Mouse (Mus musculus) cerebellum, postnatal 4 days (tissue): ENCODE measurements at regions not wholly inside any gene's neighbourhood (a gene's known extent, or its start where the extent isn't known, plus 50 kb on each side); places are given as distances from the start of the nearest gene placed in this dataset.
A peak's percentile ranks its signal among the peaks of the same experiment; 100 is the strongest.

Experiments used
- DNase-seq, 2 experiments: peaks; one replicate each; pipeline ENCODE4 v3.0.0; 2022; ENCODE audit warnings: low spot score in 2 of 2, mixed read lengths in 1 of 2

DNA sequence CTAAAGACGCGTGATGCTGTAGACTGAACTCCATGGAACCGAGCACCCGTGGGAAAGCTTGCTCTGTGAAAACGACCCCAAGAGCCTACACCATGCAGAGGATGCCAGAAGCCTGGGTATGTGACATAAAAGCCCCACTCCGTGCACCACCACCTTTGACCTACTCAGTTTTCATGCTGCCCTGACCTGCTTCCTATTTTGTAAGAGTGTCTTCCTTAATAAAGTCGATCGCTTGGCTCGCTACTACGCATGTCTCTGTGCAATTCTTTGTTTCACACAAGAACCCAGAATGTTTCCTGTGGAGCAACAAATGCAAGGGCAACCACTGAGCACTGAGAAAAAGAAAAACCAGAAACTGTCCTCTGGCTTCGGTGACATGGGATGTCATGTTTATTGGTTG, 60.5 kb downstream of the Sec61b start:
- DNase-seq = no peak

DNA sequence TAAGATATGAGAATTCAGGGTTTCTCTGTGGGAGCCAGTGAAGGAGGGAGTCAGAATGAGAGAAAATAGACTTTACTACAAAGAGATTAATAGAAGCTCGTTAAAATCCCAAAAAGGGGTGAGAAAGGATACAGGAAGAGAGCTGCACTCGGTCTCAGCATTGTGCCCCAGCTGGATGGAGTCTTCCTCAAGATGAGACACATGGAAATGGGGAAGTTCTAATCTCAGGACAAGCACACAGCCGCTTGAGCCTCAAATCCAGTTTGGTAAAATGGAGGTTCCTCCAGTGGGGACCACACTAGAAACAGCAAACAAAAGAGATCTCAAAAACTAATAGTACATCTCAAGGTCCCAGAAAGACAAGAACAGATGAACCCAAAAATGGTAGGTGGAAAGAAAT, 93.2 kb downstream of the Sec61b start:
- DNase-seq = no peak

DNA sequence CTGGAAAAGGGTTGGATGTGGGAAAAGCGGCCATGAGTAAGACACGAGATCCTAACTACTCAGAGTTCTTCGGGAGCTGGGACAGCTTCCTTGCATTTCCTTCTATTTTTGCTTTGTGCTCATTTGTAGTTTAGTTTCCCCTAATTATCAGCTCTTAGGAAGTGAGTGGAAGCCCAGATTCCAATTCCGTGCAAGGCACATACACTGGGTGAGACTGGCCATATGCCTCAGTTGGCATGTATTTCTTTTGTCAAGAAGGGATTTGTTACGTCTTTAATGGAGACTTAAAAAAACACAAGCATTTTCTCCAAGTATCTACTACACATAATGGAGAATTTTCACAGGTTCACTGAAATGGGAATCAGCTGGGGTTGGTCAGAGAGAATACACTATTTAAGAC, 96.4 kb downstream of the Sec61b start:
- DNase-seq = no peak

DNA sequence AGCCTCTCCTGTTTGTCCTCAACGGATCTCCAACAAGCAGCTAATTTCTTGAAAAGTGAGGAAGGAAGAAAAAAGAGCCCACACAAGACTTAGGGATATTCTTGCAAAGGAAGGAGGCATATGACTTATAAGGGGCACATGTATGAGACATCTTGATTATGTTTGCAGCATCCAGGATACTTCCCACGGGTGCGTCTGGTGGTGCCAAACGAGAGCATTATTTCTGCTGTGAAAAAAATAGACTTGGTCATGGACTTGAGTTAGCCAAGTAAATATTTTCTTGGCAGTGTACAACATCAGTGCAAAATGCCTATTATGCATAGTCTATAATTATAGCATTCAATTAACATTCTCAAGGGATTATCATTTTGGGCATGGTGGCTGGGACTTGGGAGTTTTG, 101.6 kb downstream of the Sec61b start:
- DNase-seq = no peak

DNA sequence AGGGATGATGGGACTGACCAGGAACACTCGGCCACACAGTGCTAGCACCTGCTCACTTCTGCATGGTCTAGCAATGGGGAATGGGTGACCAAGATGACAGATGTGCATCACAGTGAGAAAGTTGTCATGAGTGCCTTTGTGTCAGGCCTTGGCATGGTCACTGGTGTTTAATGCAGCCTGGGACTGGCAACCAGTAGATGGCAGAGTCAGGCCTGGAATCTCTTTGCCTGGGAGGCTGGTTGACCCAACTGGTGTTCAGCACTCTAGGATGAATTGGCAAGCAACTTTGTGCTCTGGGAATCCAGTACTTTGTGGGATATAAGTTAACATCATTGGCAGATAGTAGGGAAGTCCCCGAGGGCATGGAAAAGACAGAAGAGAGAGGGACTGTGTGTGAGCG, 103.0 kb downstream of the Sec61b start:
- DNase-seq = peak in 1 of 2 experiments; percentile 34

DNA sequence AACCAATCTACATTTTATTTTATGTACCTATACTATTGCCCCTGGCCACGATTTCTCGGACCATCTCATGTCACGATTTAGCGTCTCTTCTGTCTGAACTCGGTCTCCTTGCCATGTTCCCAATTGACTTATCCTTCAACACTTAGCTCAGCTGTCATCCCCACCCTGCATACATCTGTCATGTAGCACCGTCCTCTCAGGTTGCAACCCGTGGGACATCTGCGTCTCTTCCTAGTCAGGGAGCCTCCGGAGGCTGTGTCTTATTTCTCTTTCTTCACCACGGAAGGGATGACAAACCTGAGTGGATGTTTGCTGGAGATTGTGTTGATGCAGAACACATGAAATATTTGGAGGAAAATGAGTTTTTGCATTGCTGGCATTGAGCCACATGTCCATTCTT, 104.2 kb downstream of the Sec61b start:
- no peak for DNase-seq

DNA sequence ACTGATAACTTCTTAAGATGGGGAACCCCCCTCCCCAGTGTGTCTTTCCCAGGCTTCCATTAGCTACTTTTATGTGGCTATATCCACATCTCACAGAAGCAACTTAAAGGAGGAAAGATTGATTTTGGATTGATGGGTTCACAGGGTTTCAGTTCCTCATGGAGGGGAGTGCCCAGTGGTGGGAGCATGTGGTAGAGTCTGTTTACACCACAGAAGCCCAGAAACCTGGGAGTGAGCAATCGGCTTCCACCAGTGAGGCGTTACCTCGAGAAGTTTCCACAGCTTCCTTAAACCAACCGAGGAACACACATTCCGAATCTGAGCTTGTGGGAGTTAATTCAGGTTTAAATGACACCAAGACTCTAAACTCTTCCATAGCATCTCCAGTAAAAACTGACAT, 106.1 kb downstream of the Sec61b start:
- no peak for DNase-seq

DNA sequence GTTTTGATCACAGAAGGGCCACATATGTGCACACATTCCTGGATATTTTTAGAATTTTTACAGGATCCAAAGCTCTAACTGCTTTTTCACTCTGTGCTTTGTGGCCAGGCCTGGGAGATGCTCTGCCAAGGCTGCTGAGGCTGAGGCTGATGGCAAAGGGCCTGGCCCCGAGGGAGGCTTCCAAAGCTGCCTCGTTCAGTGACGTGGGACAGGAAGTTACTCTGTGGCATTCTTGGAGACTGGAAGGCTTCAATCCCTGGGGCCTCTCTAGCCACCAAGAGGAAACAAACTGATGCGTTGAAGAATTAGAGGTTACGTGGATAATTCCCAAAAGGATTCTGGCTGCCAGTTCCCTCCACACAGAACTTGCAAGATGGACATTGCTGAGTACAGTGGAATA, 112.8 kb downstream of the Sec61b start:
- no peak for DNase-seq

DNA sequence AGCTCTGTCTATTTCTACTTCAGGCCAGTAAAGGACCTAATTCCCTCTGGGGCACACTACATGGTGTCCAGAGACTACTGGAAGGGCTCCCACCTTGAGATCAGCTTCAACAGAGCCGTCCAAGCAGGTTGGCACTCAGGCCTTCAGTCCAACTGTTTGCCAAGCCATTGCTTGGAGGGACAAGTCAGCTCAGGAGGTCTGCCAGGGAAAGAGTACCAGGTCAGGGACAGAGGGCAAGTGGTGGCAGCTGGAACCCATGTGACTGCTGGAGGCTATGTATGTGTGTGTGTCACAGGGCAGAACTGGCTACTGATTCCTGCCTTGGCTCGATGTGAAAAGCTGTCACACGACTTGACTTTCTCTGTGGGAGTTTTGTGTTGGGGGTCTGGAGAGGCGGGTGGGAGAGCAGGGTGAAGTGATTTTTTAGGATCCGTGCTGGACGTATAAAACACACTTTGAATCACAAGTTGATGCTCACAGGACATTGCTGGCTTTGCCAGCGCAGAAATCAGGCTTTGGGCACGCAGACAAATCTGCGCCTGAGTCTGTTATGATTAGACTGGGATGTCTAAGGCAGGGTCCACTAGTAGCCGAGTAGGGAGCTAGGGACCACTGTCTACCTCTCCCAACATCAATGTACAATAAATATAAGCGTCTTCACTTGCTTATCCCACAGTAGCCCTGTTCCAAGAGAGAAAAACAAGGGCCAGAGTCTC, 118.0 kb downstream of the Sec61b start:
- DNase-seq = no peak

DNA sequence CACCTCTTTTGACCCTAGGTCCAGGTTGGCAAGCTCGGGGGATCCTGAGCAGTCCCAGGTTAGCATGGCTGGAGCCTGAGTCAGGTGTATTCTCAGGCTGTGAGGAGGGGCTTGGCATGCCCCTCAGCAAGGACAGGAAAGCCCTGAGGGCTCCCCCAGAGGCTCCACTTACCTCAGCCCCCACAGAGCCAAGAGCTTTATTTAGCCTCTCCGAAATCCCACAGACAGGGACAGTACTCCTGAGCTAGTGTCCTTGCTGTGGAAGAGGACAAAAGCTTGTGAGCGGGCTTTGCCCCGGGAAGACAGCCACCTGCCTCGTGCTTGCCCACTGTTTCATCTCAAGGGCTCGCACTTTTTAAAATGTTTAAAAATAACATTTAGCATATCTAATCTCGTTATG, 118.7 kb downstream of the Sec61b start:
- no peak for DNase-seq

DNA sequence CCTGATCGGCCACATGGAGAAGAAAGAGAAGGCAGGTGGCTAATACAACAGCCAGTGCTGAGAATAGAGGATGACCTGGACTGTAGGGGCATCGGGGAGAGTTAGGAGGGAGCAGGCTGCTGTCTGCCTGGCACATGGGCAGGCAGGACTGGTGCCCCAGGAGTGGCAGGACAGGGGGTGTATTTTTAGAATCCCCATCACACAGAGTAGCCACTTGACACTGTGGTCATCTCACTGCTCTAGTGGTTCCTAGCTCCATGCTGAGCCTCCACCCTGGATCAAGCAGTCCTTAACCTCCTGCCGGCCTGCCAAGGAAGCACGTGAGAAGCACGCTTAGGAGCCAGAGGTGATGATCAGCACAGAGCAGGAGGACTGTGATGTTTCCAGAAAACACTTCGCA, 119.7 kb downstream of the Sec61b start:
- no peak for DNase-seq

DNA sequence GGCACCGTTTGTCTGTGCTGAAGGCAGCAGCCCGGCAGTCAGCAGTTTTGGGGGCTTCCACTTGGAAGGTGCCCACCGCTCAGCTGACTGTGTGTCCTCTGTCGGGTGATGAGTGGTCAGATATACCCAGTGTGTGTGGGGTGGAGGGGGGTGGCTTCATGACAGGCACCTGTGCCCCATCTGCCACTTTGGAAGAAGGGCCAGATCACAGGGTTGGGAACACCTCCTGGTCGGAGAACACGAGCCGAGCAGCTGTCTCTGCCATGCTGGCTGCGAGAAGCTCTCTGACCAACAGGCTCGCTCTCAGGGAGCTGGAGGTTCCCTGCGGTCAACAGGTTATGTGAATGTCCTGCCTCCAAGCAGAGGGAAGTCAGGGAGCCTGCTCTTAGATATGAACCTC, 121.4 kb downstream of the Sec61b start:
- no peak for DNase-seq

DNA sequence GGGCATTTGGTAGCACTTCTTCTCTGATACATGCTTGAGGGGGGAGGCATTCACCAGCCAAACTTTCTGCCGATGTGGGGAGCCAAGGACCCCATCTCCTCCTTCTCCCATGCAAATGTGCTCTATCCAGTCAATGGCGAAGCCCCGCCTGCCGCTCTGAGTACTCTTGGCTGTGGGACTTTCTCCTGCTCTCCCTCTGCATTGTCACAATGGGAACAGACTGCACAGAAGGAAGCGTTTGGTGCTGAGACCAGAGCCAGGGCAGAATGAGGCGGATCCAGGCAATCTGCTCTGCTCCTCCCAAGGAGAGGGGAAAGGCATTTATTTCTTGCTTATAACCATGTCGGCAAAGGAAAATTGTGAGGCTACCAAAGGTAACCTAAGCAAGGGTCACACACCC, 123.1 kb downstream of the Sec61b start:
- peak in 1 of 2 experiments; percentile 17 for DNase-seq

DNA sequence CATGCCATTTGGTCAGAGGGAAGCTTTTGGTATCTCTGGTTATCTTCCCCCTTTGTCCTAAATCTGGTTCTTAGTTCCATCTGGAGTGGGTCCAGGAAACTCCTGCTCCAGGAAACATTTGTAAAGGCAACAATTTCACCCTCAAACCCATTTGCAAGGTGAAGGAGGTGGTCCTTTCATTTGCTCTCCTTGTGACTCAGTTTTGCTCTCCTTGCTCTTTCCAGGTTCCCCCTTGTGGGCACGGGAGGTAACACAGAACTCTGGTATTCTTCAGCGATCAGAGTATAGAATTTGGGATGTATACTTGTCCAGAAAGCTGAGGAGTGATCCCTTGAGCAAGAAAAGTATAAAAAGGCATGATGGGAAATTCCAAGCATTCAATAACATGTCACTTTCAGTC, 123.8 kb downstream of the Sec61b start:
- peak in 1 of 2 experiments; percentile 36 for DNase-seq

DNA sequence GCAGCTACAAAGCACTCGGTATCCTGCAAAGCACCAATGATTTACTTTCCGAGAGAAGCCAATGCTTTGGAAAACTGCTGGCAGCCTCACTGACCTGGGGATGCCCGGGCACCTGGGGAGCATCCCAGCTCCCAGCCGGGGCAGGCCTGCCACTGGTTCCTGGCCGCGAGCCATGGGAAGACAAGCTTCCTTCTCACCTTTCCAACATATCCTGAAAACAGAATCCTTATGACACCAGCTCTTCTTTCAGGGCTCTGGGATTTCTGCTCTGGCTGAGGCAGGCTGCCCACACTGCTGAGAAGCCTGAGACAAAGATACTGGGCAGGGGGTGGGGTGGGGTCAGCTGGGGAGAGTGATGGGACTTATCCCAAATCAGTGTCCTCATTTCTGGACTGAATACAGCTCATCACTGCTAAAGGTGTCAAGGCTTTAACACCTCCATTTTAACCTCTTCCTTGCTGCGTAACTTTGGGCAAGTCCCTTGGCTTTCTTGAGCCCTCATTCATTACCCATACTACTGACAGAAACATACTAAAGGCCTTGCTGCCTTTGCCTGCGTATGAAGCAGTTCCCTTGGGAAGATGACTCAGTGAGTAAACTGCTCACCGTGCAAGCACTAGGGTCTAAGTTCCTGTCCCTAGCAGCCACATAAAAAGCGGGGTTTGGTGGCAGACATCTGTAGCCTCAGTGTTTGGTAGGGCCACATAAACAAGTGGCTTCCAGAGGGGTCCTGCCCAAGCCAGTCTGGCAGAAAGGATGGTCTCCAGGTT, 127.0 kb downstream of the Sec61b start:
- DNase-seq = no peak

DNA sequence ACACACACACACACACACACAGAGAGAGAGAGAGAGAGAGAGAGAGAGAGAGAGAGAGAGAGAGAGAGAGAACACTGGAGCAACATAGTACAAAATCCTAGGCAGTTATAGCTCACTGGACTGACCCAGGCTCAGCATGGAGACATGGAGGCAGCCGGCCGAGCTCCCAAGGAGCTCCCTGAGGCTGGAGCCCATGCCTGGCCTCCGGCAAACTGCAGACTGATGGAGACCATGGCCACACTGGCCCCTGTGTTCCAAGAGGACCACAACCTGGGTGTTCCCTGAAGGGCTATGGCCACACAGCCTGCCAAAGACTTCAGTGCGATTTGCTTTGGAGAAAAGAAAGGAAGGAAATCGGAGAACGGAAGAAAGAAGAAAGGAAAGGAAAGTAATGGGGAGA, 128.9 kb downstream of the Sec61b start:
- DNase-seq = no peak

DNA sequence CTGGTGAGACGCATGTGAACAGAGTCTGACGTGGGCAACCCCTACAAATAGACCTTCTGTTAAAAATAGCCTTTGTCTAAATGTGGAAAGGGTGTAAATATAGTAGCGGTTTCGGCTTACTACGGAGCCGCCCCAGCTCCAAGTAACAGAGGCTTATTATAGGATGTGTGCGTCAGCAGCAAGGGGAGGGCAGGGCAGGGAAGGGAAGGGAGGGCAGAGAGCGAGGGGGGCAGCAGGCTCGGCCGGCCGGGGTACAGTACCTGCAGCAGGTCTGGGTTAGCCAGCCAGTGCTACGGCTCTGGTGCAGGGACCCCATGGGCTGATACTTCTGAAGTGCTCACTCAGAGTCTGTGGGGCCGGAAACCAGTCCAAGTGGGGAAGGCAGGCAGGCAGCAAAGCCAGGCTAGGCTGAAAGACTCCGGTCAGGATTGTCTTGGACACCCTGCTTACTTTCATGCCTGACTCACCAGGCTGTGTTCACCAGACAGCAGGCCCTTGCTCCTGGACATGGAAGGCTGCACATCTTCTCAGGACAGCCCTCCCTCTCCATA, 129.5 kb downstream of the Sec61b start:
- DNase-seq = no peak

DNA sequence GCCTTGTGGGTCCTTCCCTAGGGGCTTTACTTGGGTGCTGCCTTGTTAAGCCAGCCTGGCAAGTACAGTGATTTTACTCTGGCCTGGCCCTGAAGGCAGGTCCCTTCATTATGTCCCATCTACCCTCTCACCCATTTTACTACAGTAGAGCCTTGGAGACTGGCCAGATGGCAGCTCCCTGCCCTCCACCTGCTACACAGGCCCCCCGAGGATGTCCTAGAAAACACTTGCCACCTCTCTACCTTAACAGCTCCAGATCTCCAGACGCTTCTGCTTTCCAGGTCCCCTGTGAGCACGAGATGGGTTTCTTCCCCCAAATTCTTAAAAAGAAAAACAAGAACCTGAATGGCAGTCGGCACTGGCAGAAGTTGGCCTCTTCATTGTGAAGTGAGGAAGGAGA, 131.2 kb downstream of the Sec61b start:
- DNase-seq = no peak

DNA sequence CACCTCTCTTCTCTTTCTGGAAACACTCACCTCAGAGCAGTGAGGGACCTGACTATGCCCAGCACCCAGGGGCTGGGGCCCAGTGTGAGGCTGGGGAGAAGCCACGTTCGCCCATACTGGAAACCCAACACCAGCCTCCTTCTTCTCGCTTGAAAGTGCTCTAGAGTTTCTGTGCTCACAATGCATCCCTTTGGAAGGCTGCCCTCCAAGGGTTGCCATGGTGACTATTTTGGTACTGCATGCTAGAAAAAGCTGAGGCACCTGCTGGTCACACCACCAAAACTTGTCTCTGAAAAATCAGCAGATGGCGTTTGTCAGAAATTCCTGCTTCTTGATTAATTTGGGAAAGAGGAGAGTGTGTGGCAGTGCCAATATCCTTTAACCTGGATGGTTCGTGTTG, 134.2 kb downstream of the Sec61b start:
- peak in 1 of 2 experiments; percentile 50 for DNase-seq

DNA sequence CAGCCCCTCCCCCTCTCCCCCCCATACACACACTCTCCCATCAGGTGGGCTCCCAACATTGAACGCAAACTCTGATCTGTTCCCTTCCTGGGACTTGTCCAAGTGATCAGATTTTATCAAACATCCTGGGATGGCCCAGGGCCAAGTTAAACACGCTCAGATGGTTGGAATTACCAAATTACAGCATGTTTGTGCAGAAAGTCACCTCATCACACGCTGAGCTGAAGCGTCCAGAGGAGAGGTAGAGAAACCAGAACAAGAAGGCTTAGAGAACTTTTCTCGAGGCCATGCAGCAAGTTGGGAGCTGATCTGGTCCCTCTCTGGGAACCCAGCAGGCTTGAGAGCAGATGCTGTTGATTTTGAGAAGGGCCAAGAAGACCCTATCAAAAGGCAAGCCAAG, 136.5 kb downstream of the Sec61b start:
- no peak for DNase-seq

DNA sequence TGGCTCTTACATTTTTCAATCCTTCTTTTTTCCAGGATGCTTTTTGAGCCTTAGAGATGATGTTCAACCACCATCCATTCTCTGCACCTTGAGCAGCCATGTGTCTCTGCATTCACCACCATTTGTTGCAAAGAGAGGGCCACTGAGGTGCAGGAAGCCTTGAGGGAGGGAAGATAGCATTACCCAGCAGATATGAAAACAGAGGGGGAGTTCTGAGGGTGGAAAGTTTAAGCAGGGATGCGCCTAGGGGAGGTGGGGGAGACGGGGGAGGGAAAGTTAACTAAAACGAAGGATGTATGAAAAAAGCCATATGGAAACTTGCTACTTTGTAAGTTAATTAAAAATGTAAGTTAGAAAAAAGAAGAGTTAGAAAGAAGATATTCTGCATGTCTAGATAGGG, 142.1 kb downstream of the Sec61b start:
- no peak for DNase-seq

DNA sequence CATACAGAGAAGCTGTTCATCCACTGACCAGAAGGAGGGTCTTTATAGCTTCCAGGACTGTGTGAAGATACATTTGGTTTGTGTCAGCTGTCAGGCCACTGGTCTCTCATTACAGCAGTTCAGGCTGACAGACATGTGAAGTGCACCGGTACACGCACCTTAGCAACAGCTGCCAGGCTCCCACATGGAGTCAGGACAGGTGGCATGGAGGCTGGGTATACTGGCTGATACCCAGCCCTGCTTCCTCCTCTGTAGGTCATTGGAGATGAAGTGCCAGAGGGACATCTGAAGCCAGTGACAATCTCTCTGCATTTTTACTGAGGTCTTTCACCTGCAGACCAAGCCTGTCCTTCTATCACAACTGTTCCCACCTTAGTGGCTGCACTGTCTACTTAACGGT, 146.2 kb downstream of the Sec61b start:
- no peak for DNase-seq
